Mouse (Mus musculus) lung, embryonic 16.5 days (tissue): Measurements from ENCODE around the gene Syndig1l. TPM values are rescaled to one million over a fixed set of nuclear protein-coding genes. Genes with fewer than 3 reads are reported as not detected.

Source experiments
- ATAC-seq: fragments of 200-750 bp; cut with Nextera tagmentation; 2 replicates; pipeline ENCODE4 v1.8.0; 2017; ENCODE audit warnings: low read depth, mild to moderate bottlenecking, moderate library complexity
- H3K27ac ChIP-seq: fragments of 300-500 bp; sonication (generic); 2 replicates; pipeline ENCODE4 v1.5.1; 2014; ENCODE audit warnings: mild to moderate bottlenecking, control low read depth, low read length
- H3K27me3 ChIP-seq: fragments of 300-500 bp; sonication (generic); 2 replicates; pipeline ENCODE4 v1.6.1; 2014; ENCODE audit warnings: low read depth, low read length, mixed read lengths; ENCODE audit not compliant: control insufficient read depth, insufficient read depth
- H3K36me3 ChIP-seq: fragments of 300-500 bp; sonication (generic); 2 replicates; pipeline ENCODE4 v1.6.1; 2014; ENCODE audit warnings: low read length; ENCODE audit not compliant: control insufficient read depth, insufficient read depth
- H3K4me1 ChIP-seq: fragments of 300-500 bp; sonication (generic); replicated peaks from 2 replicates; pipeline ENCODE4 v1.6.1; 2014; ENCODE audit warnings: low read length, mixed read lengths; ENCODE audit not compliant: control insufficient read depth, insufficient read depth
- H3K4me2 ChIP-seq: fragments of 300-500 bp; sonication (generic); 2 replicates; pipeline ENCODE4 v1.6.1; 2014; ENCODE audit warnings: low read depth, low read length, control low read depth
- H3K4me3 ChIP-seq: fragments of 300-500 bp; sonication (generic); 2 replicates; pipeline ENCODE4 v1.5.1; 2014; ENCODE audit warnings: mild to moderate bottlenecking, low read length, control low read depth
- H3K9ac ChIP-seq: fragments of 300-500 bp; sonication (generic); 2 replicates; pipeline ENCODE4 v1.6.1; 2014; ENCODE audit warnings: low read length, control low read depth
- H3K9me3 ChIP-seq: fragments of 300-500 bp; sonication (generic); 2 replicates; pipeline ENCODE4 v1.6.1; 2016; ENCODE audit warnings: low read length; ENCODE audit not compliant: control insufficient read depth
- WGBS: fragments of 180-500 bp; shearing (Covaris S2); extraction: QIAGEN DNeasy Blood & Tissue Kit; methylation state at CpG from one replicate; pipeline ENCODE4 v1.1.7; 2014; 5-methylcytosine and 5-hydroxymethylcytosine counted together
- polyA plus RNA-seq: library from polyadenylated mRNA; unstranded; fragments of >200 nt; fragmentation: Nextera tagmentation; extraction: Ambion mirVana; gene quantifications from 2 replicates; pipeline ENCODE4 v1.2.1, GENCODE M21; 2015

Gene Syndig1l
- polyA plus RNA-seq: 0.21 TPM in 1 of 2 replicates, not detected in the other

GRCm38 (mm10) chr12:84698319-84699081 is at the start of gene Syndig1l:
TSS of gene Syndig1l (minus strand) at chr12:84698831.
- no peaks in the 10 kb centered on the region for H3K36me3 ChIP-seq
- H3K27ac ChIP-seq: no peak within 1 kb of the TSS
- H3K4me3 ChIP-seq: peak within 1 kb of the TSS; percentile 63
- peak; percentile 88 for ATAC-seq
- no peaks in the 10 kb centered on the region for H3K9me3 ChIP-seq
- peaks cover 19% of the 10 kb centered on the region; the same call in 1 of the 2 replicates for H3K27me3 ChIP-seq
- peak within 1 kb of the TSS; percentile 94 for H3K4me2 ChIP-seq
- H3K4me1 ChIP-seq: 0 out of 2 replicates have a peak, but pooled peaks cover 3% of the 10 kb centered on the region
- WGBS: under 1% methylated on average over 45 of the region's 79 CpGs
- no peak within 1 kb of the TSS for H3K9ac ChIP-seq

GRCm38 (mm10) chr12:84748134-84748533 is 49.5 kb upstream of the Syndig1l start:
- 55% methylated on average over 3 of the region's 3 CpGs for WGBS
- no peak overlapping the region for H3K4me3 ChIP-seq
- no peaks in the 10 kb centered on the region for H3K36me3 ChIP-seq
- no peak for ATAC-seq
- no peaks in the 10 kb centered on the region for H3K4me1 ChIP-seq
- no peak overlapping the region for H3K9ac ChIP-seq
- no peak overlapping the region for H3K4me2 ChIP-seq
- H3K27me3 ChIP-seq: no peaks in the 10 kb centered on the region; the same call in 1 of the 2 replicates
- H3K9me3 ChIP-seq: no peaks in the 10 kb centered on the region
- no peak overlapping the region for H3K27ac ChIP-seq

GRCm38 (mm10) chr12:84745700-84746099 is 47.1 kb upstream of the Syndig1l start:
- ATAC-seq: no peak
- H3K36me3 ChIP-seq: no peaks in the 10 kb centered on the region
- WGBS: 51% methylated on average over 4 of the region's 4 CpGs

GRCm38 (mm10) chr12:84743496-84743895 is 44.9 kb upstream of the Syndig1l start:
- Histone ChIP-seq H3K4me3 (no peak overlapping the region), H3K4me2 (no peak overlapping the region), H3K27ac (no peak overlapping the region), H3K27me3 (no peaks in the 10 kb centered on the region; the same call in 1 of the 2 replicates), H3K9ac (no peak overlapping the region), H3K4me1 (no peaks in the 10 kb centered on the region), H3K36me3 (no peaks in the 10 kb centered on the region), H3K9me3 (no peaks in the 10 kb centered on the region)
- WGBS: 79% methylated on average over 10 of the region's 10 CpGs
- no peak for ATAC-seq

More at GRCm38 (mm10) chr12:84745700-84746099, 47.1 kb upstream of the Syndig1l start:
- no peaks in the 10 kb centered on the region; the same call in 1 of the 2 replicates for H3K27me3 ChIP-seq
- H3K4me2 ChIP-seq: no peak overlapping the region
- no peaks in the 10 kb centered on the region for H3K4me1 ChIP-seq
- H3K9me3 ChIP-seq: no peaks in the 10 kb centered on the region
- no peak overlapping the region for H3K27ac ChIP-seq
- H3K9ac ChIP-seq: no peak overlapping the region
- no peak overlapping the region for H3K4me3 ChIP-seq

GRCm38 (mm10) chr12:84733366-84733765 is 34.7 kb upstream of the Syndig1l start:
- ATAC-seq: no peak
- Histone ChIP-seq H3K9me3 (no peaks in the 10 kb centered on the region), H3K4me1 (no peaks in the 10 kb centered on the region), H3K36me3 (no peaks in the 10 kb centered on the region), H3K27me3 (no peaks in the 10 kb centered on the region), H3K4me3 (no peak overlapping the region), H3K9ac (no peak overlapping the region), H3K4me2 (no peak overlapping the region), H3K27ac (no peak overlapping the region)
- WGBS: 69% methylated on average over 13 of the region's 13 CpGs

GRCm38 (mm10) chr12:84728421-84728820 is 29.8 kb upstream of the Syndig1l start:
- Histone ChIP-seq H3K4me1 (no peaks in the 10 kb centered on the region), H3K9me3 (no peaks in the 10 kb centered on the region), H3K36me3 (no peaks in the 10 kb centered on the region), H3K4me3 (no peak overlapping the region), H3K27me3 (no peaks in the 10 kb centered on the region), H3K27ac (no peak overlapping the region), H3K9ac (no peak overlapping the region), H3K4me2 (no peak overlapping the region)
- ATAC-seq: no peak
- 91% methylated on average over 10 of the region's 10 CpGs for WGBS

GRCm38 (mm10) chr12:84727434-84727833 is 28.8 kb upstream of the Syndig1l start:
- 41% methylated on average over 5 of the region's 5 CpGs for WGBS
- Histone ChIP-seq H3K27ac (no peak overlapping the region), H3K4me1 (no peaks in the 10 kb centered on the region), H3K4me2 (no peak overlapping the region), H3K36me3 (no peaks in the 10 kb centered on the region), H3K27me3 (no peaks in the 10 kb centered on the region), H3K9me3 (no peaks in the 10 kb centered on the region), H3K4me3 (no peak overlapping the region), H3K9ac (no peak overlapping the region)
- ATAC-seq: no peak

GRCm38 (mm10) chr12:84726986-84727385 is 28.4 kb upstream of the Syndig1l start:
- H3K4me2 ChIP-seq: no peak overlapping the region
- H3K9ac ChIP-seq: no peak overlapping the region
- no peak overlapping the region for H3K27ac ChIP-seq
- H3K36me3 ChIP-seq: no peaks in the 10 kb centered on the region
- H3K9me3 ChIP-seq: no peaks in the 10 kb centered on the region
- H3K27me3 ChIP-seq: no peaks in the 10 kb centered on the region
- ATAC-seq: no peak
- H3K4me1 ChIP-seq: no peaks in the 10 kb centered on the region
- no peak overlapping the region for H3K4me3 ChIP-seq
- 20% methylated on average over 4 of the region's 4 CpGs for WGBS

GRCm38 (mm10) chr12:84726391-84726790 is 27.8 kb upstream of the Syndig1l start:
- Histone ChIP-seq H3K9me3 (no peaks in the 10 kb centered on the region), H3K4me1 (no peaks in the 10 kb centered on the region), H3K36me3 (no peaks in the 10 kb centered on the region), H3K4me3 (no peak overlapping the region), H3K27me3 (no peaks in the 10 kb centered on the region), H3K27ac (no peak overlapping the region), H3K9ac (no peak overlapping the region), H3K4me2 (no peak overlapping the region)
- 65% methylated on average over 4 of the region's 4 CpGs for WGBS
- no peak for ATAC-seq
